Mouse (Mus musculus) induced T-regulatory cell, adult 2 months (primary cell): Measurements from ENCODE around the gene Gm10670.
"Not testable (repeated sequence)": the region's sequence is repeated elsewhere in the genome, so short reads cannot be mapped to it uniquely, and the experiment has no call there.

Experiments used
- DNase-seq: peaks from one replicate; pipeline ENCODE4 v3.0.0-alpha.2; 2012; ENCODE audit warnings: low read depth

The Gm10670 gene

GRCm38 (mm10) chr7:20474825-20475224 lies at the start of gene Gm10670:
TSS of gene Gm10670 (minus strand) at chr7:20474925.
- not testable (repeated sequence) for DNase-seq

- not testable (repeated sequence) for DNase-seq
These were observed 35.7 kb upstream of the Gm10670 start, which contains the start of gene Vmn1r103 for GRCm38 (mm10) chr7:20510434-20510833. TSS of gene Vmn1r103 (minus strand) at chr7:20510534.

- not testable (repeated sequence) for DNase-seq
These were observed 32.2 kb downstream of the Gm10670 start, which contains the start of gene Vmn1r101 for GRCm38 (mm10) chr7:20442493-20442892. TSS of gene Vmn1r101 (minus strand) at chr7:20442593.
